Mouse (Mus musculus) layer of hippocampus, postnatal 14 days (tissue): Measurements from ENCODE around the gene Trafd1. TPM values are rescaled to one million over a fixed set of nuclear protein-coding genes. Genes with fewer than 3 reads are reported as not detected.
"Not testable (repeated sequence)": the region's sequence is repeated elsewhere in the genome, so short reads cannot be mapped to it uniquely, and the experiment has no call there.

Source experiments
- DNase-seq, 2 experiments: peaks; one replicate each; pipeline ENCODE4 v3.0.0; 2021 to 2022; ENCODE audit warnings: low spot score in 2 of 2, mixed read lengths in 1 of 2
- total RNA-seq, 2 experiments: library from RNA; stranded (reverse); gene quantifications; 2 replicates each; pipeline ENCODE4 v1.2.3; 2021

Trafd1 gene
- total RNA-seq, 2 experiments from 2014 or later: 81.9 to 84.2 TPM

DNA sequence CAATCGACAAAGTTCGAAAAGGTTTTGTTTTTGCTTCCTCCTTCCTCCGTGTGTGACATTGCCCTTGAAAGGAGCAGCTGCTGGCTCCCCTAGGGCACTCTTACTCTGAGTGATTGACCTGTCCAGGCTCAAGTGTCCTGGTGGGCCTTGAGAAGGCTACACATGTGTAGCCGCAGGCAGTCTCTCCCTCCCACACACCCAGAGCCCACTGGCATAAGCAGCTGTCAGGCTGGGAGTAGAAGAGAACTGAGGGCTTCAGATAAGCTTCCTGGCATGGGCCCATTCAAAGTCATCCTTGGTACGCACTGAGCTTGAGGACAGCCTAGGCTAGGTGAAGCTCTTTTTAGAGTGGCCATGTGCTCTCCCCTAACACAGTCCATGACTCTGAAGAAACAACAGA lies 51.0 kb downstream of the Trafd1 start:
- DNase-seq: no peak

DNA sequence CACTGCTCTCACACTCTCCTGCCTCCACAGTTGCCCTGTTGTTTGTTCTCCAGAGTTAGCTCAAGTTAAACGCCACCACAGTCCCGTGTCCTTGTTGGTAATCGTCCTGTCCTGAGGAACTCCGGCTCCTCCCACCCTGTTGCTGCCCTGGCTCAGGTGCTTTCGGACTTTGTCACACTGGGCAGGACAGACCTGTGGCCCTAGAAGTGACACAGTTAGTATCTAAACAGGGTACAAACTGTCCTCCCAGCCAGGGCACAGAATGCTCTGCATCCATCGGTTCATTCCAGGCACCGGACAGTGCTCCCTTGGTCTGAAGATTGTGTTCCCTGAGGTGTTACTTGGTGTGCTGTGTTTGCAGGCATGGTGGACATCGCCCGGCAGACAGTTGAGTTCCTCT lies 51.5 kb downstream of the Trafd1 start:
- DNase-seq: no peak

GRCm38 (mm10) chr5:121331731-121332130 lies 53.7 kb downstream of the Trafd1 start:
- DNase-seq: no peak

GRCm38 (mm10) chr5:121330154-121330816 lies 55.1 kb downstream of the Trafd1 start:
- DNase-seq: not testable (repeated sequence)

DNA sequence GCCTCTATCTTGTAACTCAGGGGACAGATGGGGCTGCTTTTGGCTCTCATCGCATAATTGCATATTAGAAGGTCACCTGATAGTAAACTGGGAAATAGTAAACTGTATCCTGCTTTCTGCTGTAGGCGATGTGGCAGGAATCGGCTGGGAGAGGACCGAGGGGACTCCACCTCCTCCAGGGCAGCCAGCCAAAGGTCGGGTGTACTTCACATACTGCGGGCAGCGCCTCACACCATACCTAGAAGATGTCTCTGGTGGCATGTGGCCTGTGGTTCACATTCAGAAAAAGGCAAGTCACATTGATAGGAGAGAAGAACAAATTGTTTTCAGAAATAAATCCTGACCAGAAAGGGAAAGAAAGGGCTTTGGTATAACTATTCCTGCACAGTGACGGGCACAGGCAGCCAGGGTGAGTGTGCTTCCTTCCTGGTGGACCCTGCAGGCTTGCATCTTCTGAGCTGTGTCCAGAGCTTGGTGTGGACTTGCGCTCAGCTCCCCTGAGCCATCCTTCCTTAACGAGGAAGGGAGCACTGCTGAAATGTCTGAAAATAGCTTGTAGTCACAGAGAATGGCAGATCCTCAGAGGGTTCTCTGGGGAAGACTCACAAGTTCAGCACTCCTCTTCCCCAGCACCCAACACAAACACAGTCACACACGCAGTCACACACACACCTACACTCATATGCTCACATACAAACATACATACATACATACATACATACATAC lies 55.9 kb downstream of the Trafd1 start:
- DNase-seq: no peak

DNA sequence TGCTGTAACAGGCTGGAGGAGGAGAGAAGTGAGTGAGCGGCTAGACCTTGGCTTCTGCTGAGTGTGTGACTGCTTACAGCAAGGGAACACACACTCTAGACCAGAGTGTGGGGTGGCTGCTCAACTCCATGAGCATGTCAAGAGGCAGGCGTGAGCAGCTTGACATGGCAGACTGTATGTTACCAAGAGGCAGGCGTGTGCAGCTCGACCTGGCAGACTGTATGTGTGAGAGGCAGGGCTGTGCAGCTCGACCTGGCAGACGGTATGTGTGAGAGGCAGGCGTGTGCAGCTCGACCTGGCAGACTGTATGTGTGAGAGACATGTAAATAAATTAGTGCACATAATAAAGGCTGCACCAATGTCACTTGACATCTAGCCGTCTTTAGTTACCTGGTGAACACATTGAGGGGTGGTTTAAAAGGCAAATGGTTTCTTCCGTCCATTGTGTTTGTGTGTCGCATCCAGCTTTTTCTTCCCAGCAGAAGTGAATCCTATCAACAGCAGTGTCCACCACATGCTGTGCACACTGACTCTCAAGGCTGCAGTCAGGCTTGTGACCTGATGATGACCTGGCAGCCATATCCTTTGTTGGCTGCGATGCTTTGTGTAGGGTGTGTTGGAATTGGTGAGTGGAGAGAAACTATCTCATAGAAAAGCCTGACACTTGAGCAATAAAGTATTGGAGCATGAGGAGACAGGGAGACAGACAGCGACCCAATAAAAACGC lies 59.2 kb downstream of the Trafd1 start:
- DNase-seq: no peak

Other genes with a start within 250 kb of the Trafd1 start
- 10 to 100 TPM; 87.7 to 90.7 TPM for gene Ptpn11, start 194.2 kb downstream of the Trafd1 start, total RNA-seq
- gene Rpl6, start 181.2 kb downstream of the Trafd1 start, total RNA-seq: 100 to 1,000 TPM; 457 to 460 TPM
- gene Hectd4, start 165.4 kb downstream of the Trafd1 start, total RNA-seq: 100 to 1,000 TPM; 180 to 193 TPM
- gene Naa25, start 12.3 kb upstream of the Trafd1 start, total RNA-seq: 10 to 100 TPM; 39.4 to 41.9 TPM
- 10 to 100 TPM in 1 of 2 experiments, 1 to 10 TPM in 1; 5.7 to 11.3 TPM for gene Tmem116, start 66.3 kb upstream of the Trafd1 start, total RNA-seq
- gene Erp29, start 66.9 kb upstream of the Trafd1 start, total RNA-seq: 100 to 1,000 TPM; 152 to 155 TPM
- under 1 TPM in 1 of 2 experiments, not detected in 1; 0.09 TPM for gene Adam1b, start 117.8 kb upstream of the Trafd1 start, total RNA-seq
- 10 to 100 TPM; 11.1 to 11.7 TPM for gene Adam1a, start 159.8 kb upstream of the Trafd1 start, total RNA-seq
- not detected for gene Gm42878, start 159.8 kb upstream of the Trafd1 start, total RNA-seq
- gene Mapkapk5, start 160.3 kb upstream of the Trafd1 start, total RNA-seq: 10 to 100 TPM; 74.8 to 78.6 TPM
- gene Aldh2, start 208.2 kb upstream of the Trafd1 start, total RNA-seq: 10 to 100 TPM; 88.3 to 96.7 TPM
- gene Acad12, start 233.3 kb upstream of the Trafd1 start, total RNA-seq: 1 to 10 TPM; 4.7 to 4.9 TPM